Mouse (Mus musculus): ENCODE measurements around the gene Cldn24.

GRCm38 (mm10) chr8:47849842-47850241 lies 27.9 kb downstream of the Cldn24 start:
- TF ChIP-seq CTCF (IDR thresholded peaks at IDR 0.05; ENCODE audit: insufficient read depth, low read depth, low read length) = peak; percentile 49; the same call in 1 of the 2 replicates
- TF ChIP-seq POLR2A (IDR thresholded peaks at IDR 0.05; ENCODE audit: insufficient read depth, low read depth, low read length) = no peak

Measured in olfactory bulb, adult 2 months (tissue).